Mouse (Mus musculus): ENCODE data around the gene Mrpl1. TPM values are rescaled to one million over a fixed set of nuclear protein-coding genes. Genes with fewer than 3 reads are reported as not detected.

Gene Mrpl1
- polyA plus RNA-seq, 1 experiment from 2014 or later, result 23.2 TPM

GRCm38 (mm10) chr5:96267017-96267702 is 57.9 kb downstream of the Mrpl1 start:
- peaks cover 28% of the 10 kb centered on the region for H3K36me3 ChIP-seq (replicated peaks)
- H3K27me3 ChIP-seq (ENCODE audit: poor library complexity, severe bottlenecking), result no peaks in the 10 kb centered on the region
- H3K4me3 ChIP-seq, result no peak overlapping the region
- no peaks in the 10 kb centered on the region for H3K9me3 ChIP-seq
- DNase-seq (ENCODE audit: extremely low spot score, low spot score), result peak; percentile 42
- H3K4me1 ChIP-seq, result no peaks in the 10 kb centered on the region
- no peak overlapping the region for H3K27ac ChIP-seq
- 64% methylated on average over 3 of the region's 3 CpGs for WGBS

- Histone ChIP-seq H3K4me1 (no peaks in the 10 kb centered on the region), H3K4me3 (no peak overlapping the region), H3K9me3 (no peaks in the 10 kb centered on the region), H3K27me3 (ENCODE audit: poor library complexity, severe bottlenecking) (no peaks in the 10 kb centered on the region), H3K27ac (no peak overlapping the region), H3K36me3 (replicated peaks) (0 out of 2 replicates have a peak, but pooled peaks cover under 1% of the 10 kb centered on the region)
- 93% methylated on average over 6 of the region's 6 CpGs for WGBS
- DNase-seq (ENCODE audit: extremely low spot score, low spot score), result no peak
These were observed 61.8 kb downstream of the Mrpl1 start for GRCm38 (mm10) chr5:96271070-96271469.

DNA sequence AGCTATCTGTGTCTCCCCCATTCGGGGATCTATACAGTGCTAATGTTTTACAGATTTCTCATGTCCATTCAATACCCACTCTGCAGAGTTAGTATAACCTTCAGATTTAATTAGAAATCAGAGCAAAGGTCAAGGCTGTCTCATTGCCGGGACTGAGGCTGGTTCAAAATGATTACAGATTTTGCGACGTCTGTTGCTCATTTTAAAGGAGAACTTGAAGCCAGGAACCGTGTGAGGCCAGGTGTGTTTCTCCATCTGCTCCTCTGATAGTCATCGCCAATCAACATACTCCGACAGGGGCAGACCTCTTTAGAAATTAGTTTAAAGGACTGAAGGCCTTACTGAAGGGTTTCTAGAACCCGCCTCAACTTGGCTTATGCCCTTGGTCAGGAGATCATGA is 96.5 kb downstream of the Mrpl1 start:
- no peak for DNase-seq (ENCODE audit: extremely low spot score, low spot score)
- no peak overlapping the region for H3K4me3 ChIP-seq
- H3K27ac ChIP-seq, result no peak overlapping the region
- peaks cover 10% of the 10 kb centered on the region for H3K4me1 ChIP-seq
- H3K36me3 ChIP-seq (replicated peaks), result no peaks in the 10 kb centered on the region
- H3K27me3 ChIP-seq (ENCODE audit: poor library complexity, severe bottlenecking), result no peaks in the 10 kb centered on the region; the same call in 1 of the 2 replicates
- WGBS, result 71% methylated on average over 8 of the region's 8 CpGs
- no peaks in the 10 kb centered on the region for H3K9me3 ChIP-seq

GRCm38 (mm10) chr5:96306271-96306670 is 97.0 kb downstream of the Mrpl1 start:
- Histone ChIP-seq H3K9me3 (no peaks in the 10 kb centered on the region), H3K27ac (no peak overlapping the region), H3K36me3 (replicated peaks) (no peaks in the 10 kb centered on the region), H3K27me3 (ENCODE audit: poor library complexity, severe bottlenecking) (no peaks in the 10 kb centered on the region; the same call in 1 of the 2 replicates), H3K4me1 (peaks cover 10% of the 10 kb centered on the region), H3K4me3 (no peak overlapping the region)
- 87% methylated on average over 1 of the region's 1 CpGs for WGBS
- DNase-seq (ENCODE audit: extremely low spot score, low spot score), result no peak

DNA sequence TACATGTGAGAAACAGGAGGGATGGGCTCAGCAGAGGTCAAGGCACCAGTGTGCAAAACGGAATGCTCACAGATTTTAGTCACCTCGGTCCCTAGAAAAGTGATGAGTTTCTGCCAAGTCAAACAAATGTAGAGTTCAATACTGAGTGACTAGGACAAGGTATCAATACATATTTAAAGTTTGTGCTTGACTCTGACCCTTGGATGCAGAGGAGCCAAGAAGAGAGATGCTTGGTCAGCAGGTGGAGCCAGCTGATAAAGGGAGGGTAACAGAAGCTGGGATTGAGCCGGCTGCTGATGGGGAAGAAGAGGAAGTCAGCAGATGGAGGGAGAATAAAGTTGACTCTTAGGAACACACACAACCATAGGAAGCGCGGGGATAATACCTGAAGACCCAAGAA is 97.5 kb downstream of the Mrpl1 start:
- WGBS, result 74% methylated on average over 5 of the region's 5 CpGs
- H3K4me3 ChIP-seq, result no peak overlapping the region
- no peaks in the 10 kb centered on the region for H3K36me3 ChIP-seq (replicated peaks)
- peaks cover 10% of the 10 kb centered on the region for H3K4me1 ChIP-seq
- no peak for DNase-seq (ENCODE audit: extremely low spot score, low spot score)
- no peaks in the 10 kb centered on the region for H3K9me3 ChIP-seq
- no peaks in the 10 kb centered on the region; the same call in 1 of the 2 replicates for H3K27me3 ChIP-seq (ENCODE audit: poor library complexity, severe bottlenecking)
- no peak overlapping the region for H3K27ac ChIP-seq

- DNase-seq (ENCODE audit: extremely low spot score, low spot score), result no peak
- no peaks in the 10 kb centered on the region; the same call in 1 of the 2 replicates for H3K27me3 ChIP-seq (ENCODE audit: poor library complexity, severe bottlenecking)
- H3K4me1 ChIP-seq, result peaks cover 10% of the 10 kb centered on the region
- H3K4me3 ChIP-seq, result no peak overlapping the region
- 94% methylated on average over 13 of the region's 13 CpGs for WGBS
- no peaks in the 10 kb centered on the region for H3K9me3 ChIP-seq
- H3K27ac ChIP-seq, result no peak overlapping the region
- H3K36me3 ChIP-seq (replicated peaks), result no peaks in the 10 kb centered on the region
These were observed 98.8 kb downstream of the Mrpl1 start for GRCm38 (mm10) chr5:96308086-96308485.

DNA sequence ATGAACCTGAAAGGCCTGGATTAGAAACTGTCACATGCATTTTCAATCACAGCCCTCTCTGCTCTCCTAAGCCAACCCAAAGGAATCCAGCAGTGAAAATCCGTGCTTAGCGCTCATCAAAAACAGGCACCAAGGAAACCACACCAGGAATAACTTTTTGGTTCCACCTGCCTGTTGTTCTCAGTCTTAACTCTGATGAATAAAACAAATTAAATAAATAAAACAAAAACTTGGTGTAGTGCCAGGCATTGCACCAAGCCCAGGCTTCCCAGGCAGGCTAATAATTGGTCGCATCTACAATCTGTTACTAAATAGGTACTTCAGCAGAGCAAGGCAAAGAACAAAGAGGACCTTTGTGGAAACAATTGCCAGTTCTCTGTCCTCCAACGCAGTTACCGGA is 99.4 kb downstream of the Mrpl1 start:
- H3K4me1 ChIP-seq, result peaks cover 6% of the 10 kb centered on the region
- DNase-seq (ENCODE audit: extremely low spot score, low spot score), result no peak

GRCm38 (mm10) chr5:96309566-96309965 is 100.3 kb downstream of the Mrpl1 start:
- no peak for DNase-seq (ENCODE audit: extremely low spot score, low spot score)
- Histone ChIP-seq H3K36me3 (replicated peaks) (no peaks in the 10 kb centered on the region), H3K9me3 (no peaks in the 10 kb centered on the region), H3K4me1 (peaks cover 5% of the 10 kb centered on the region), H3K4me3 (no peak overlapping the region), H3K27me3 (ENCODE audit: poor library complexity, severe bottlenecking) (no peaks in the 10 kb centered on the region; the same call in 1 of the 2 replicates), H3K27ac (no peak overlapping the region)
- WGBS, result 94% methylated on average over 5 of the region's 5 CpGs

More for the DNA sequence above, 99.4 kb downstream of the Mrpl1 start:
- no peak overlapping the region for H3K27ac ChIP-seq
- H3K9me3 ChIP-seq, result no peaks in the 10 kb centered on the region
- WGBS, result 72% methylated on average over 5 of the region's 5 CpGs
- H3K36me3 ChIP-seq (replicated peaks), result no peaks in the 10 kb centered on the region
- H3K4me3 ChIP-seq, result no peak overlapping the region
- no peaks in the 10 kb centered on the region; the same call in 1 of the 2 replicates for H3K27me3 ChIP-seq (ENCODE audit: poor library complexity, severe bottlenecking)

- WGBS, result 83% methylated on average over 8 of the region's 8 CpGs
- H3K36me3 ChIP-seq (replicated peaks), result no peaks in the 10 kb centered on the region
- no peaks in the 10 kb centered on the region for H3K9me3 ChIP-seq
- no peak for DNase-seq (ENCODE audit: extremely low spot score, low spot score)
- peaks cover 5% of the 10 kb centered on the region for H3K4me1 ChIP-seq
- no peak overlapping the region for H3K27ac ChIP-seq
- H3K4me3 ChIP-seq, result no peak overlapping the region
- no peaks in the 10 kb centered on the region; the same call in 1 of the 2 replicates for H3K27me3 ChIP-seq (ENCODE audit: poor library complexity, severe bottlenecking)
These were observed 102.4 kb downstream of the Mrpl1 start for GRCm38 (mm10) chr5:96311677-96312076.

Other genes with a start within 250 kb of the Mrpl1 start
- 8.8 and 10.2 TPM in 2 replicates for gene Cnot6l, start 45.3 kb upstream of the Mrpl1 start, polyA plus RNA-seq (2016; fragmentation: Nextera tagmentation; extraction: Ambion mirVana)
- 8.3 and 9.8 TPM in 2 replicates for gene Fras1, start 164.5 kb downstream of the Mrpl1 start, polyA plus RNA-seq (2016; fragmentation: Nextera tagmentation; extraction: Ambion mirVana)